Mouse (Mus musculus): ENCODE measurements around the gene Cd101. TPM values are rescaled to one million over a fixed set of nuclear protein-coding genes. Genes with fewer than 3 reads are reported as not detected.

Gene Cd101
- polyA plus RNA-seq, 1 experiment from 2014 or later: not detected

GRCm38 (mm10) chr3:101061865-101062585, 32.7 kb upstream of the Cd101 start:
- 90% methylated on average over 7 of the region's 7 CpGs for WGBS
- Histone ChIP-seq H3K27me3 (ENCODE audit: poor library complexity, severe bottlenecking) (no peaks in the 10 kb centered on the region), H3K36me3 (replicated peaks) (peaks cover 83% of the 10 kb centered on the region)

GRCm38 (mm10) chr3:101059214-101059613, 29.9 kb upstream of the Cd101 start:
- H3K4me1 ChIP-seq: no peaks in the 10 kb centered on the region
- H3K27ac ChIP-seq: no peak overlapping the region
- no peaks in the 10 kb centered on the region for H3K9me3 ChIP-seq
- H3K36me3 ChIP-seq (replicated peaks): peaks cover 93% of the 10 kb centered on the region
- no peak for DNase-seq (ENCODE audit: extremely low spot score, low spot score)
- 86% methylated on average over 4 of the region's 4 CpGs for WGBS
- no peak overlapping the region for H3K4me3 ChIP-seq
- no peaks in the 10 kb centered on the region for H3K27me3 ChIP-seq (ENCODE audit: poor library complexity, severe bottlenecking)

More at GRCm38 (mm10) chr3:101061865-101062585, 32.7 kb upstream of the Cd101 start:
- DNase-seq (ENCODE audit: extremely low spot score, low spot score): no peak
- Histone ChIP-seq H3K9me3 (no peaks in the 10 kb centered on the region), H3K4me3 (no peak overlapping the region), H3K27ac (no peak overlapping the region), H3K4me1 (peaks cover 10% of the 10 kb centered on the region)

- Histone ChIP-seq H3K27me3 (ENCODE audit: poor library complexity, severe bottlenecking) (no peaks in the 10 kb centered on the region), H3K4me1 (no peaks in the 10 kb centered on the region), H3K27ac (no peak overlapping the region), H3K4me3 (no peak overlapping the region), H3K9me3 (no peaks in the 10 kb centered on the region), H3K36me3 (replicated peaks) (peaks cover 93% of the 10 kb centered on the region)
- no peak for DNase-seq (ENCODE audit: extremely low spot score, low spot score)
- WGBS: 95% methylated on average over 2 of the region's 2 CpGs
Measured at GRCm38 (mm10) chr3:101058203-101058602, 28.8 kb upstream of the Cd101 start.

- WGBS: 94% methylated on average over 8 of the region's 8 CpGs
- no peak for DNase-seq (ENCODE audit: extremely low spot score, low spot score)
- Histone ChIP-seq H3K27me3 (ENCODE audit: poor library complexity, severe bottlenecking) (no peaks in the 10 kb centered on the region), H3K4me3 (no peak overlapping the region), H3K27ac (no peak overlapping the region), H3K9me3 (no peaks in the 10 kb centered on the region), H3K4me1 (no peaks in the 10 kb centered on the region), H3K36me3 (replicated peaks) (peaks cover 79% of the 10 kb centered on the region)
Measured at GRCm38 (mm10) chr3:101055216-101055615, 25.9 kb upstream of the Cd101 start.

- no peaks in the 10 kb centered on the region for H3K9me3 ChIP-seq
- peaks cover 14% of the 10 kb centered on the region for H3K4me1 ChIP-seq
- WGBS: 86% methylated on average over 4 of the region's 4 CpGs
- peaks cover 75% of the 10 kb centered on the region for H3K36me3 ChIP-seq (replicated peaks)
- no peak overlapping the region for H3K4me3 ChIP-seq
- H3K27ac ChIP-seq: no peak overlapping the region
- DNase-seq (ENCODE audit: extremely low spot score, low spot score): no peak
- no peaks in the 10 kb centered on the region for H3K27me3 ChIP-seq (ENCODE audit: poor library complexity, severe bottlenecking)
Measured at GRCm38 (mm10) chr3:101051601-101052000, 22.2 kb upstream of the Cd101 start.

- H3K27me3 ChIP-seq (ENCODE audit: poor library complexity, severe bottlenecking): no peaks in the 10 kb centered on the region
- H3K9me3 ChIP-seq: no peaks in the 10 kb centered on the region
- WGBS: 84% methylated on average over 9 of the region's 9 CpGs
- no peak for DNase-seq (ENCODE audit: extremely low spot score, low spot score)
- peaks cover 14% of the 10 kb centered on the region for H3K4me1 ChIP-seq
- no peak overlapping the region for H3K27ac ChIP-seq
- no peak overlapping the region for H3K4me3 ChIP-seq
- peaks cover 69% of the 10 kb centered on the region for H3K36me3 ChIP-seq (replicated peaks)
Measured at GRCm38 (mm10) chr3:101049997-101050396, 20.6 kb upstream of the Cd101 start.

- H3K4me1 ChIP-seq: peaks cover 14% of the 10 kb centered on the region
- no peak overlapping the region; the same call in 1 of the 2 replicates for H3K27ac ChIP-seq
- H3K27me3 ChIP-seq (ENCODE audit: poor library complexity, severe bottlenecking): no peaks in the 10 kb centered on the region
- no peak for DNase-seq (ENCODE audit: extremely low spot score, low spot score)
- no peak overlapping the region for H3K4me3 ChIP-seq
- peaks cover 69% of the 10 kb centered on the region for H3K36me3 ChIP-seq (replicated peaks)
- 87% methylated on average over 2 of the region's 2 CpGs for WGBS
- H3K9me3 ChIP-seq: no peaks in the 10 kb centered on the region
Measured at GRCm38 (mm10) chr3:101048781-101049180, 19.4 kb upstream of the Cd101 start.

GRCm38 (mm10) chr3:101047586-101048275, 18.4 kb upstream of the Cd101 start:
- H3K36me3 ChIP-seq (replicated peaks): peaks cover 70% of the 10 kb centered on the region
- no peaks in the 10 kb centered on the region for H3K27me3 ChIP-seq (ENCODE audit: poor library complexity, severe bottlenecking)
- peak overlapping the region; percentile 17; the same call in 1 of the 2 replicates for H3K27ac ChIP-seq
- peaks cover 3% of the 10 kb centered on the region; the same call in 1 of the 2 replicates for H3K9me3 ChIP-seq
- no peak overlapping the region for H3K4me3 ChIP-seq
- WGBS: 90% methylated on average over 15 of the region's 15 CpGs
- peaks cover 21% of the 10 kb centered on the region for H3K4me1 ChIP-seq
- no peak for DNase-seq (ENCODE audit: extremely low spot score, low spot score)

- H3K9me3 ChIP-seq: peaks cover 3% of the 10 kb centered on the region; the same call in 1 of the 2 replicates
- no peak for DNase-seq (ENCODE audit: extremely low spot score, low spot score)
- H3K4me1 ChIP-seq: peaks cover 34% of the 10 kb centered on the region
- WGBS: 96% methylated on average over 15 of the region's 15 CpGs
- H3K27me3 ChIP-seq (ENCODE audit: poor library complexity, severe bottlenecking): no peaks in the 10 kb centered on the region
- H3K4me3 ChIP-seq: no peak overlapping the region
- H3K36me3 ChIP-seq (replicated peaks): peaks cover 89% of the 10 kb centered on the region
- peak overlapping the region; percentile 16; the same call in 1 of the 2 replicates for H3K27ac ChIP-seq
Measured at GRCm38 (mm10) chr3:101045431-101045830, 16.1 kb upstream of the Cd101 start.

- WGBS: 83% methylated on average over 6 of the region's 6 CpGs
- H3K4me1 ChIP-seq: peaks cover 34% of the 10 kb centered on the region
- peaks cover 89% of the 10 kb centered on the region for H3K36me3 ChIP-seq (replicated peaks)
- no peak overlapping the region for H3K27ac ChIP-seq
- no peak for DNase-seq (ENCODE audit: extremely low spot score, low spot score)
- H3K27me3 ChIP-seq (ENCODE audit: poor library complexity, severe bottlenecking): no peaks in the 10 kb centered on the region
- H3K4me3 ChIP-seq: no peak overlapping the region
- peaks cover 3% of the 10 kb centered on the region; the same call in 1 of the 2 replicates for H3K9me3 ChIP-seq
Measured at GRCm38 (mm10) chr3:101044686-101045085, 15.3 kb upstream of the Cd101 start.

GRCm38 (mm10) chr3:101041997-101042396, 12.6 kb upstream of the Cd101 start:
- DNase-seq (ENCODE audit: extremely low spot score, low spot score): no peak

GRCm38 (mm10) chr3:101037984-101038545, 8.7 kb upstream of the Cd101 start:
- Histone ChIP-seq H3K4me3 (no peak overlapping the region), H3K4me1 (peaks cover 28% of the 10 kb centered on the region), H3K36me3 (replicated peaks) (peaks cover 55% of the 10 kb centered on the region), H3K9me3 (no peaks in the 10 kb centered on the region; the same call in 1 of the 2 replicates), H3K27ac (0 out of 2 replicates have a peak overlapping the region, but pooled peaks have one; percentile 11), H3K27me3 (ENCODE audit: poor library complexity, severe bottlenecking) (no peaks in the 10 kb centered on the region)
- DNase-seq (ENCODE audit: extremely low spot score, low spot score): no peak
- 88% methylated on average over 5 of the region's 5 CpGs for WGBS

More at GRCm38 (mm10) chr3:101041997-101042396, 12.6 kb upstream of the Cd101 start:
- H3K9me3 ChIP-seq: peaks cover 3% of the 10 kb centered on the region; the same call in 1 of the 2 replicates
- peaks cover 86% of the 10 kb centered on the region for H3K36me3 ChIP-seq (replicated peaks)
- H3K4me1 ChIP-seq: peaks cover 30% of the 10 kb centered on the region
- H3K27ac ChIP-seq: no peak overlapping the region
- no peak overlapping the region for H3K4me3 ChIP-seq
- no peaks in the 10 kb centered on the region for H3K27me3 ChIP-seq (ENCODE audit: poor library complexity, severe bottlenecking)
- 59% methylated on average over 7 of the region's 7 CpGs for WGBS

All from forebrain, embryonic 10.5 days (tissue).